Mouse (Mus musculus) neutrophil, adult 5-6 weeks (primary cell): ENCODE results near the gene Gm49369. TPM values are rescaled to one million over a fixed set of nuclear protein-coding genes. Genes with fewer than 3 reads are reported as not detected.
A peak's percentile ranks its signal among the peaks of the same experiment; 100 is the strongest.

Experiments
- ATAC-seq: fragments of 151-379, 151-347 bp; 2 replicates; pipeline ENCODE4 v1.8.0; 2017; ENCODE audit warnings: mild to moderate bottlenecking, moderate TSS enrichment; ENCODE audit not compliant: insufficient number of reproducible peaks, poor library complexity, low FRiP score, severe bottlenecking; ENCODE audit errors: extremely low read depth
- total RNA-seq: library from RNA; stranded (forward); fragments of 200-1000 nt; gene quantifications from 2 replicates; pipeline ENCODE4 v1.2.3, GENCODE M21; 2017

Gm49369 gene
- total RNA-seq, 1 experiment from 2014 or later: 495 TPM

- ATAC-seq: no peak
Observed at GRCm38 (mm10) chr7:142375261-142375724, 7.2 kb downstream of the Gm49369 start.

- ATAC-seq: no peak
Observed at GRCm38 (mm10) chr7:142374413-142375015, 8.0 kb downstream of the Gm49369 start.

GRCm38 (mm10) chr7:142373641-142374412 is 8.6 kb downstream of the Gm49369 start, which contains the start of gene Ifitm10:
Gene Ifitm10, minus strand, starts transcription at chr7:142373753.
- ATAC-seq: no peak

- no peak for ATAC-seq
Observed at GRCm38 (mm10) chr7:142373039-142373438, 9.4 kb downstream of the Gm49369 start.

GRCm38 (mm10) chr7:142371768-142372661 is 10.5 kb downstream of the Gm49369 start:
- 0 out of 2 replicates have a peak, but pooled peaks have one; percentile 8 for ATAC-seq

GRCm38 (mm10) chr7:142371398-142371767 is 11.1 kb downstream of the Gm49369 start:
- no peak for ATAC-seq

GRCm38 (mm10) chr7:142370937-142371336 is 11.5 kb downstream of the Gm49369 start:
- no peak for ATAC-seq

- ATAC-seq: no peak
Observed at GRCm38 (mm10) chr7:142369820-142370219, 12.6 kb downstream of the Gm49369 start.

GRCm38 (mm10) chr7:142368856-142369255 is 13.6 kb downstream of the Gm49369 start:
- no peak for ATAC-seq

- ATAC-seq: no peak
Observed at GRCm38 (mm10) chr7:142363107-142363506, 19.4 kb downstream of the Gm49369 start.

- ATAC-seq: no peak
Observed at GRCm38 (mm10) chr7:142360743-142361142, 21.7 kb downstream of the Gm49369 start.

- no peak for ATAC-seq
Observed at GRCm38 (mm10) chr7:142359129-142359528, 23.3 kb downstream of the Gm49369 start.

- no peak for ATAC-seq
Observed at GRCm38 (mm10) chr7:142357566-142357965, 24.9 kb downstream of the Gm49369 start.

GRCm38 (mm10) chr7:142354661-142355233 is 27.7 kb downstream of the Gm49369 start:
- ATAC-seq: no peak

GRCm38 (mm10) chr7:142353854-142354253 is 28.6 kb downstream of the Gm49369 start:
- peak; percentile 74 for ATAC-seq

GRCm38 (mm10) chr7:142351569-142351968 is 30.9 kb downstream of the Gm49369 start:
- no peak for ATAC-seq

- no peak for ATAC-seq
Observed at GRCm38 (mm10) chr7:142349308-142349961, 33.0 kb downstream of the Gm49369 start.

GRCm38 (mm10) chr7:142347542-142347941 is 34.9 kb downstream of the Gm49369 start:
- ATAC-seq: no peak

- ATAC-seq: no peak
Observed at GRCm38 (mm10) chr7:142342247-142342640, 40.2 kb downstream of the Gm49369 start.
